Mouse (Mus musculus) lung, adult 2 months (tissue): ENCODE measurements around the gene Ifi35.

ENCODE experiments used
- CTCF ChIP-seq: fragments of 200-500 bp; IDR thresholded peaks from 2 replicates; pipeline ENCODE4 v1.5.1; 2011; ENCODE audit warnings: mild to moderate bottlenecking, low read length, control low read depth; ENCODE audit not compliant: insufficient read depth
- POLR2A ChIP-seq: fragments of 200-500 bp; IDR thresholded peaks from 2 replicates; pipeline ENCODE4 v1.6.1; 2011; ENCODE audit warnings: low read depth, mild to moderate bottlenecking, control low read depth, low read length, borderline replicate concordance; ENCODE audit errors: extremely low read depth

DNA sequence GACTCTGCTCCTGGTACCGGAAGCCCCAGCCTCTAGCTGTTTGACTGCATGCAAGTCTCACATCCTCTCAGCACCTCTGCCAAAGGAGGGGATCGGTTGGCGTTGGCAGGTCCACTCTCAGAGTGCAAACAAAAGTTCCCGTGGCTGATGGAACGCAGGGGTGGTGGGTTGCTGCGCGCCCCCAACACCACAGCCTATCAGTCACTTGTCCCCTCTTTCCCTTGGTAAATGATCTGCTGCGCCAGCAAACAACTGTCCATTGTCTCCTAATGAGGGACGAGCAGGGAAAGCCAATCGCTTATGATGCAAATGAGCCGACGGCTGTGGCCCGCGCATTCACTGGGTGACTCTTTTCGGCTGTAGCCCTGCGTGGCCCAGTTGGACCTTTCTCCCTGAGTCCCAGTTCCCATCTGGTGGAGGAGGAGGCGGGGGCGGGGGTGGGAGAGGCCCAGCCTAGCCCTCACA lies 31.0 kb downstream of the Ifi35 start:
- TF ChIP-seq CTCF (no peak), POLR2A (no peak)
